Mouse (Mus musculus) olfactory bulb, adult 2 months (tissue): Measurements from ENCODE around the gene Sh3rf3.

Source experiments
- CTCF ChIP-seq: fragments of 200-500 bp; IDR thresholded peaks from 2 replicates; pipeline ENCODE4 v1.5.1; 2012; ENCODE audit warnings: low read depth, mild to moderate bottlenecking, low read length, moderate library complexity; ENCODE audit not compliant: insufficient read depth
- POLR2A ChIP-seq: fragments of 200-500 bp; IDR thresholded peaks from 2 replicates; pipeline ENCODE4 v1.6.1; 2012; ENCODE audit warnings: mild to moderate bottlenecking, low read depth, low read length, moderate library complexity; ENCODE audit not compliant: insufficient read depth

- no peak for TF ChIP-seq POLR2A
- no peak for TF ChIP-seq CTCF
These were observed 182.0 kb downstream of the Sh3rf3 start for GRCm38 (mm10) chr10:58995132-58995531.
